Mouse (Mus musculus): ENCODE measurements at regions not wholly inside any gene's neighbourhood (a gene's known extent, or its start where the extent isn't known, plus 50 kb on each side); places are given as distances from the start of the nearest gene placed in this dataset.
"Not testable (repeated sequence)": the region's sequence is repeated elsewhere in the genome, so short reads cannot be mapped to it uniquely, and the experiment has no call there.

- DNase-seq, result no peak
These were observed 858.6 kb downstream of the Adgrl3 start for GRCm38 (mm10) chr5:81878563-81878962.

GRCm38 (mm10) chr5:81893358-81893757 lies 873.4 kb downstream of the Adgrl3 start:
- peak; percentile 4 for DNase-seq

- DNase-seq, result no peak
These were observed 889.4 kb downstream of the Adgrl3 start for GRCm38 (mm10) chr5:81909368-81909767.

- no peak for DNase-seq
These were observed 890.0 kb downstream of the Adgrl3 start for GRCm38 (mm10) chr5:81909964-81910363.

- no peak for DNase-seq
These were observed 896.7 kb downstream of the Adgrl3 start for GRCm38 (mm10) chr5:81916667-81917066.

- DNase-seq, result no peak
These were observed 920.9 kb downstream of the Adgrl3 start for GRCm38 (mm10) chr5:81940798-81941197.

- peak; percentile 3 for DNase-seq
These were observed 950.0 kb downstream of the Adgrl3 start for GRCm38 (mm10) chr5:81969685-81970524.

GRCm38 (mm10) chr5:81970525-81971011 lies 950.6 kb downstream of the Adgrl3 start:
- no peak for DNase-seq

GRCm38 (mm10) chr5:81976515-81976914 lies 956.6 kb downstream of the Adgrl3 start:
- no peak for DNase-seq

- DNase-seq, result no peak
These were observed 963.4 kb downstream of the Adgrl3 start for GRCm38 (mm10) chr5:81983351-81983750.

GRCm38 (mm10) chr5:81988069-81988468 lies 968.1 kb downstream of the Adgrl3 start:
- no peak for DNase-seq

GRCm38 (mm10) chr5:82007955-82008354 lies 988.0 kb downstream of the Adgrl3 start:
- no peak for DNase-seq

- no peak for DNase-seq
These were observed 1004.2 kb downstream of the Adgrl3 start for GRCm38 (mm10) chr5:82024126-82024525.

- no peak for DNase-seq
These were observed 1014.8 kb downstream of the Adgrl3 start for GRCm38 (mm10) chr5:82034776-82035175.

- DNase-seq, result no peak
These were observed 1026.2 kb downstream of the Adgrl3 start for GRCm38 (mm10) chr5:82046106-82046505.

- DNase-seq, result no peak
These were observed 1039.3 kb downstream of the Adgrl3 start for GRCm38 (mm10) chr5:82059108-82059838.

GRCm38 (mm10) chr5:82060679-82061078 lies 1040.7 kb downstream of the Adgrl3 start:
- DNase-seq, result no peak

GRCm38 (mm10) chr5:82069221-82069620 lies 1049.3 kb downstream of the Adgrl3 start:
- DNase-seq, result not testable (repeated sequence)

- DNase-seq, result no peak
These were observed 1069.5 kb downstream of the Adgrl3 start for GRCm38 (mm10) chr5:82089401-82089800.

GRCm38 (mm10) chr5:82103056-82103807 lies 1083.3 kb downstream of the Adgrl3 start:
- no peak for DNase-seq

GRCm38 (mm10) chr5:82103857-82104256 lies 1083.9 kb downstream of the Adgrl3 start:
- no peak for DNase-seq

- no peak for DNase-seq
These were observed 1106.1 kb downstream of the Adgrl3 start for GRCm38 (mm10) chr5:82125921-82126459.

- DNase-seq, result no peak
These were observed 1122.1 kb downstream of the Adgrl3 start for GRCm38 (mm10) chr5:82142063-82142462.

All from right cerebral cortex, postnatal 4 days (tissue).